Mouse (Mus musculus) ES-Bruce4 (cell line): Measurements from ENCODE around the gene Pde4d.

Experiments
- CTCF ChIP-seq: IDR thresholded peaks from one replicate; pipeline ENCODE4 v1.8.1; 2011; ENCODE audit warnings: low read depth, low read length
- POLR2A ChIP-seq: IDR thresholded peaks from one replicate; pipeline ENCODE4 v1.8.1; 2011; ENCODE audit warnings: low read length; ENCODE audit not compliant: insufficient read depth

DNA sequence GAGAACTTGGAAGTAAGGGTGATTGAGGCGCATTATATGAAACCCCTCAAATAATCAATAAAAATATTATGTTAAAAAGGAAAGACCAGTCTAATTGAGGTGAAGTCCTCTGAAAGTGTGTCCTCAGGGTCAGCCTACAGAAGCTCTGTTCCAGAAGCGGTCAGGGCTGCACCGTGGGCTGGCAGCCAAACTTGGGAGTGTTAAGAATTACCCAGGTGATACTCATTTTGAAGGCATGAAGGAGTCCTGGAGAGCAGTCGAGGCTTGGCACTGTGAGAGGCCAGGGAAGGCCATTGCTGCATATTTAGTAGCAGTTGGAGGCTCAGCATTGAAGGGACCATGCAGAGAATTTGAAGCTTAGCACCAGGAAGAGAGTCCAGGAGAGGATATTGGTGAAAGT lies 471.4 kb downstream of the Pde4d start:
- TF ChIP-seq CTCF (no peak), POLR2A (no peak)
